Mouse (Mus musculus): Measurements from ENCODE around the gene Mrpl43.

GRCm38 (mm10) chr19:45005444-45005843 is 798 bp downstream of the Mrpl43 start, which contains the start of gene Twnk:
- no peak for TF ChIP-seq CTCF (IDR thresholded peaks at IDR 0.05; ENCODE audit: extremely low read depth, insufficient read depth, low read length)
- TF ChIP-seq POLR2A (IDR thresholded peaks at IDR 0.05; ENCODE audit: extremely low read depth, insufficient read depth, low read length) = peak; percentile 38; the same call in 1 of the 2 replicates
